Mouse (Mus musculus) liver, embryonic 14.5 days (tissue): ENCODE results near the gene Tomm5. TPM values are rescaled to one million over a fixed set of nuclear protein-coding genes. Genes with fewer than 3 reads are reported as not detected.

Experiments used
- ATAC-seq: fragments of 200-750 bp; cut with Nextera tagmentation; 2 replicates; pipeline ENCODE4 v1.8.0; 2017; ENCODE audit warnings: moderate number of reproducible peaks, mild to moderate bottlenecking, moderate library complexity; ENCODE audit not compliant: insufficient read depth
- DNase-seq, 3 experiments: peaks; one replicate each; pipeline ENCODE4 v3.0.0-alpha.2; 2012 to 2013; ENCODE audit warnings: low read depth in 3 of 3, low spot score in 3 of 3
- H3K27ac ChIP-seq: fragments of 300-500 bp; sonication (generic); 2 replicates; pipeline ENCODE4 v1.5.1; 2014; ENCODE audit warnings: moderate library complexity, mild to moderate bottlenecking, control low read depth, inconsistent platforms
- H3K27me3 ChIP-seq: fragments of 300-500 bp; sonication (generic); 2 replicates; pipeline ENCODE4 v1.6.1; 2014; ENCODE audit warnings: mild to moderate bottlenecking, low read length, moderate library complexity; ENCODE audit not compliant: control insufficient read depth, insufficient read depth
- H3K36me3 ChIP-seq: fragments of 300-500 bp; sonication (generic); replicated peaks from 2 replicates; pipeline ENCODE4 v1.6.1; 2014; ENCODE audit warnings: low read depth; ENCODE audit not compliant: control insufficient read depth, insufficient read depth
- H3K4me1 ChIP-seq, 2 experiments: fragments of 200-500 bp in 1 of 2; fragments of 300-500 bp in 1 of 2; sonication (generic) in 1 of 2; replicated peaks; 2 replicates each; pipeline ENCODE4 v1.6.1; 2012 to 2014; ENCODE audit warnings: antibody characterized with exemption in 1 of 2, inconsistent platforms in 1 of 2, low read length in 1 of 2; ENCODE audit not compliant: control insufficient read depth in 2 of 2, insufficient read depth in 2 of 2
- H3K4me2 ChIP-seq: fragments of 300-500 bp; sonication (generic); 2 replicates; pipeline ENCODE4 v1.6.1; 2014; ENCODE audit warnings: low read depth, mild to moderate bottlenecking, control low read depth, moderate library complexity
- H3K4me3 ChIP-seq, 2 experiments: fragments of 200-500 bp in 1 of 2; fragments of 300-500 bp in 1 of 2; sonication (generic) in 1 of 2; 2 replicates each; pipeline ENCODE4 v1.5.1; 2012 to 2014; ENCODE audit warnings: low read depth in 2 of 2, low read length in 2 of 2, mild to moderate bottlenecking in 2 of 2, control low read depth in 1 of 2, inconsistent platforms in 1 of 2, moderate library complexity in 1 of 2; ENCODE audit not compliant: insufficient read depth in 1 of 2
- H3K9ac ChIP-seq: fragments of 300-500 bp; sonication (generic); replicated peaks from 2 replicates; pipeline ENCODE4 v1.6.1; 2014; ENCODE audit warnings: mild to moderate bottlenecking, control low read depth, moderate library complexity
- H3K9me3 ChIP-seq: fragments of 300-500 bp; sonication (generic); 2 replicates; pipeline ENCODE4 v1.6.1; 2016; ENCODE audit warnings: low read length, mixed read lengths; ENCODE audit not compliant: control insufficient read depth
- CTCF ChIP-seq: IDR thresholded peaks from 2 replicates; pipeline ENCODE4 v1.5.1; 2016; ENCODE audit warnings: antibody characterized with exemption, low read depth, control low read depth
- EP300 ChIP-seq: IDR thresholded peaks from 2 replicates; pipeline ENCODE4 v1.6.1; 2016; ENCODE audit warnings: antibody characterized with exemption, low read depth
- WGBS: fragments of 180-500 bp; shearing (Covaris S2); extraction: QIAGEN DNeasy Blood & Tissue Kit; methylation state at CpG from one replicate; pipeline ENCODE4 v1.1.7; 2014; ENCODE audit not compliant: insufficient replicate concordance; 5-methylcytosine and 5-hydroxymethylcytosine counted together
- polyA plus RNA-seq, 2 experiments: library from polyadenylated mRNA; depleted of rRNA in 1 of 2; stranded (reverse) in 1 of 2; unstranded in 1 of 2; fragments of >200 nt; fragmentation: Nextera tagmentation in 1 of 2; extraction: Ambion mirVana in 1 of 2; gene quantifications; 2 replicates each; pipeline versions ENCODE4 v1.2.1 to v1.2.3; 2012 to 2014

The Tomm5 gene
- polyA plus RNA-seq, 2 experiments, result 126 to 213 TPM

DNA sequence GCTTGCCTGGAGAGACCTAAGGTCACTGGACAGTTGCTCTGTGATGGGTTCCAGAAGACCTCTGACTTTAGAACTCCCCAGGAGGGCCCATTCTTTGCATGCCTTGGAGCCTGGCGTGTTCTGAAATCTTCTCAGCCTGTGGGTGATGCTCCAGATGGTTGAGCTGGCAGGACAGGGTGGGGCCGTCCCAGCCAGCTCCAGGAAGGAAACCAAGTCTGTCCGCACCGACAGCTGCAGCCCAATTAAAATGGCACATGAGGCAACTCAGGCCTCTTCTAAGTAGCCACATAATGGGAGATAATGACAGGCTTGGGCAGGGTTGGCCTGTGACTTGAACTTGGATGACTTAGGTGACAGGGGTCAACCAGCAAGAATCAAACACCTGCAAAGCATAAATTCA, 29.7 kb upstream of the Tomm5 start:
- no peak overlapping the region for H3K9ac ChIP-seq
- ATAC-seq (no peak), DNase-seq (no peak)
- no peak overlapping the region for H3K27ac ChIP-seq
- 31% methylated on average over 4 of the region's 4 CpGs for WGBS
- H3K4me1 ChIP-seq, result 0 out of 4 replicates have a peak, but pooled peaks cover 0 to 1% of the 10 kb centered on the region in 2 experiments
- no peak overlapping the region for H3K4me2 ChIP-seq
- H3K4me3 ChIP-seq, result no peak overlapping the region
- no peaks in the 10 kb centered on the region for H3K36me3 ChIP-seq
- H3K9me3 ChIP-seq, result no peaks in the 10 kb centered on the region
- H3K27me3 ChIP-seq, result no peaks in the 10 kb centered on the region
- no peak for TF ChIP-seq EP300
- no peak for TF ChIP-seq CTCF

DNA sequence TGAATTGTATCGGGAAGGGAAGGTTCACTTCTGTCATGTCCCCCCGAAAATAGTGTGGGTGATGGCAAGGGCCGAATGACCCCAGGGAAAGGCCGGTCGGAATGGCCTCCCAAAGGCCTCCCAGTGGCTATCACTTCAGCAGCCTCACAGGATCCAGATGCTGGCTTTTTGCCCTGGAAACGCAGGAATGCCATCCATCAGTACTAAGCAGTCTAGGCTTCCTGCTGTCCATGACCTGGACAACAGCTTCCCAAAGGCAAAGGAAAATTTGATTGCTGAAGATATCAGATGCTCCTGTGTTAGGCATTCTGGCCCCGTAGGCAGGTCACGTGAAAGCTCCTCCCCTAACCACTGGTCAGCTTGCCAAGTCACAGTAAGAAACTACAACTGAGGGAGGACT, 26.6 kb upstream of the Tomm5 start:
- Histone ChIP-seq H3K27me3 (no peaks in the 10 kb centered on the region), H3K4me3 (no peak overlapping the region), H3K9me3 (no peaks in the 10 kb centered on the region), H3K4me2 (no peak overlapping the region), H3K27ac (no peak overlapping the region), H3K4me1 (no peaks in the 10 kb centered on the region), H3K36me3 (no peaks in the 10 kb centered on the region), H3K9ac (no peak overlapping the region)
- TF ChIP-seq CTCF, result no peak
- TF ChIP-seq EP300, result no peak
- WGBS, result 63% methylated on average over 8 of the region's 8 CpGs
- no peak for DNase-seq
- ATAC-seq, result no peak

DNA sequence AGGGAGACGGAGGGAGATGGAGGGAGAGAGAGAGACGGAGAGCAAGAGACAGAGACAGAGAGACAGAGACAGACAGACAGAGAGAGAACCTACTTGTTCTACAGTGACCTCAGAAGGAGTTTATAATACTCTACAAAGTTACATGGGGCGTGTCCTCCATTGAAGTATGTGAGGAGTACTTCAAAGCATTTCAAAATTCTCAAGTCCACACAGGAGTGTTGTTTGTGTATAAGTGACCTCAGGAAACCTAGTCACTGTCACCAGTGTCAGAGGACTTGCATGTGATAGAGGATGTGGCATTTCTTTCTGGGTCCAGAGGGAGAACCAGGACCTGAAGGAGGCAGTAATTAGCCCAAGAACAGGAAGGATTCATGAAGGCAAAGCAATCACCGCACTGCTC, 23.1 kb upstream of the Tomm5 start:
- 46% methylated on average over 4 of the region's 4 CpGs for WGBS
- H3K4me3 ChIP-seq, result no peak overlapping the region
- TF ChIP-seq CTCF (no peak), EP300 (no peak)
- H3K9ac ChIP-seq, result no peak overlapping the region
- DNase-seq (no peak), ATAC-seq (no peak)
- no peaks in the 10 kb centered on the region for H3K36me3 ChIP-seq
- no peaks in the 10 kb centered on the region for H3K4me1 ChIP-seq
- no peak overlapping the region for H3K4me2 ChIP-seq
- H3K27me3 ChIP-seq, result no peaks in the 10 kb centered on the region
- no peak overlapping the region for H3K27ac ChIP-seq
- no peaks in the 10 kb centered on the region for H3K9me3 ChIP-seq

DNA sequence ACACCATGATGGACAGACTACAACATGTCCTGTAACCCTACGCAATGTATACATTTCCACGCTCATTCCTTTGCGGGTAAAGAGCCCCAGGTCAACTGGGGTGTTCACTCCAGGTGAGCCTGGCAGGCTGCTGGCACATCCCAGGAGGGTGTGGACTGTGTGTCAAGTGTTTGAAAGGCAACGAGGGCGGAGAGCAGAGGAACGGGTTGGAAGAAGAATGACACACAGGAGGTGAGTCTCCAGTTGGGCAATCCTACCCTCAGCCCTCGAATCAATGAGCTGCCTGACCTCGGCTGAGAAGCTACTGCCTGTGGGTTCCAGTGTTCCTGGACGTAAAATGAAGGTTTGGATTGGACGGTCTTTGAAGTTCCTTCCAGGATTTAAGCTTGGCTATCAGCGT, 13.4 kb upstream of the Tomm5 start:
- DNase-seq, result no peak
- no peaks in the 10 kb centered on the region for H3K36me3 ChIP-seq

DNA sequence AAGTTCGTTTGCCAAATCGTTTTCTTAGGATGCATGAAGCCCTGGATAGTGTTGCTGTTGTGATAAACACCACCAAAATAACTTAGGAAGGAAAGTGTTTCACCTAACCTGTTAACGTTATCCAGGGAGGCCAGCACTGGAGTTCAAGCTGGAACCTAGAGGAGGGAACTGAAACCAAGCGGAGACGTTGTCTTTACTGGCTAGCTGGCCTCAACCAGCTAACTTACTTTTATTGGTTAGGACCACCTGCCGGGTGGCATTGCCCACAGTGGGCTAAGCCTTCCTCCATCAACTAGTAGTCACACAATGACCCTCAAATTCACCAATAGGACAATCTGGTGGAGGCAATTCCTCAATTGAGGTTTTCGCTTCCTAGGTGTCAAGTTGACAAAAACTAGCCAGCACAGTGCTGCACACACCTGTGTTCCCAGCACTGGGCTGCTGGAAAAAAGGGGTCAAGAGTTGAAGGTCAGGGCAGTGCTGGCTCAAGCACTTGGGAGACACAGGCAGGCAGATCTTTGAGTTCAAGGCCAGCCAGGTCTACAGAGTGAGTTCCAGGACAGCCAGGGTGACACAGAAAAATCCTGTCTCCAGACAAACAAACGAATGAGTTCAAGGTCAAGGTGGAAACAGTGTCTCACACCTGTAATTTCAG, 669 bp upstream of the Tomm5 start:
- no peak for TF ChIP-seq EP300
- no peak for TF ChIP-seq CTCF
- Histone ChIP-seq H3K9ac (no peak overlapping the region; the same call in 1 of the 2 replicates), H3K27ac (no peak overlapping the region), H3K4me3 (peak overlapping the region in 1 of 2 experiments; percentile 79; a peak in 2 of 4 replicates), H3K4me1 (peaks cover 2 to 7% of the 10 kb centered on the region in 2 experiments; a peak in 2 of 4 replicates), H3K27me3 (no peaks in the 10 kb centered on the region), H3K9me3 (no peaks in the 10 kb centered on the region), H3K4me2 (peak overlapping the region; percentile 76), H3K36me3 (peaks cover 4% of the 10 kb centered on the region)
- ATAC-seq (no peak), DNase-seq (no peak)
- WGBS, result 58% methylated on average over 8 of the region's 8 CpGs

More for the DNA sequence above, 13.4 kb upstream of the Tomm5 start:
- no peak for ATAC-seq
- no peaks in the 10 kb centered on the region for H3K4me1 ChIP-seq
- no peaks in the 10 kb centered on the region for H3K9me3 ChIP-seq
- H3K4me3 ChIP-seq, result no peak overlapping the region
- H3K27ac ChIP-seq, result no peak overlapping the region
- no peaks in the 10 kb centered on the region for H3K27me3 ChIP-seq
- H3K9ac ChIP-seq, result no peak overlapping the region
- no peak overlapping the region for H3K4me2 ChIP-seq
- 68% methylated on average over 11 of the region's 11 CpGs for WGBS
- no peak for TF ChIP-seq CTCF
- TF ChIP-seq EP300, result no peak
